Mouse (Mus musculus) heart, postnatal 0 days (tissue): ENCODE data around the gene Zc3h8. TPM values are rescaled to one million over a fixed set of nuclear protein-coding genes. Genes with fewer than 3 reads are reported as not detected.

Source experiments
- ATAC-seq: fragments of 200-750 bp; cut with Nextera tagmentation; 2 replicates; pipeline ENCODE4 v1.8.0; 2017; ENCODE audit warnings: low read depth, moderate number of reproducible peaks, moderate library complexity; ENCODE audit not compliant: insufficient read depth
- DNase-seq: peaks from one replicate; pipeline ENCODE4 v3.0.0-alpha.2; 2016; ENCODE audit warnings: low spot score
- H3K27ac ChIP-seq: fragments of 300-500 bp; sonication (generic); 2 replicates; pipeline ENCODE4 v1.5.1; 2014; ENCODE audit warnings: low read depth, mild to moderate bottlenecking
- H3K27me3 ChIP-seq: fragments of 300-500 bp; sonication (generic); 2 replicates; pipeline ENCODE4 v1.6.1; 2014; ENCODE audit warnings: low read length, mixed read lengths; ENCODE audit not compliant: control insufficient read depth, insufficient read depth
- H3K36me3 ChIP-seq: fragments of 300-500 bp; sonication (generic); replicated peaks from 2 replicates; pipeline ENCODE4 v1.6.1; 2014; ENCODE audit warnings: low read length, mixed read lengths; ENCODE audit not compliant: control insufficient read depth, insufficient read depth
- H3K4me1 ChIP-seq: fragments of 300-500 bp; sonication (generic); 2 replicates; pipeline ENCODE4 v1.6.1; 2014; ENCODE audit warnings: antibody characterized with exemption; ENCODE audit not compliant: control insufficient read depth, insufficient read depth
- H3K4me2 ChIP-seq: fragments of 300-500 bp; sonication (generic); 2 replicates; pipeline ENCODE4 v1.6.1; 2014; ENCODE audit warnings: low read depth, mild to moderate bottlenecking, low read length, moderate library complexity
- H3K4me3 ChIP-seq: fragments of 300-500 bp; sonication (generic); 2 replicates; pipeline ENCODE4 v1.5.1; 2014; ENCODE audit warnings: low read depth, low read length
- H3K9ac ChIP-seq: fragments of 300-500 bp; sonication (generic); replicated peaks from 2 replicates; pipeline ENCODE4 v1.6.1; 2014; ENCODE audit warnings: low read depth, low read length, mixed read lengths
- H3K9me3 ChIP-seq: fragments of 300-500 bp; sonication (generic); replicated peaks from 2 replicates; pipeline ENCODE4 v1.6.1; 2016; ENCODE audit warnings: low read length; ENCODE audit not compliant: control insufficient read depth
- CTCF ChIP-seq: IDR thresholded peaks from 2 replicates; pipeline ENCODE4 v1.5.1; 2016; ENCODE audit warnings: antibody characterized with exemption, control low read depth, low read depth
- EP300 ChIP-seq: IDR thresholded peaks from 2 replicates; pipeline ENCODE4 v1.6.1; 2016; ENCODE audit warnings: antibody characterized with exemption, low read depth
- WGBS: fragments of 180-500 bp; shearing (Covaris S2); extraction: QIAGEN DNeasy Blood & Tissue Kit; methylation state at CpG from one replicate; pipeline ENCODE4 v1.1.7; 2014; 5-methylcytosine and 5-hydroxymethylcytosine counted together
- polyA plus RNA-seq: library from polyadenylated mRNA; unstranded; fragments of >200 nt; fragmentation: Nextera tagmentation; extraction: Ambion mirVana; gene quantifications from 2 replicates; pipeline ENCODE4 v1.2.1, GENCODE M21; 2015
- total RNA-seq: library from RNA; depleted of rRNA; stranded (reverse); fragments of >200 nt; gene quantifications from 2 replicates; pipeline ENCODE4 v1.2.3, GENCODE M21; 2014; ENCODE audit warnings: low replicate concordance; rRNA removed

The Zc3h8 gene
- total RNA-seq (1.4 TPM in 1 of 2 replicates, not detected in the other), polyA plus RNA-seq (6.8 and 7.3 TPM in 2 replicates)

DNA sequence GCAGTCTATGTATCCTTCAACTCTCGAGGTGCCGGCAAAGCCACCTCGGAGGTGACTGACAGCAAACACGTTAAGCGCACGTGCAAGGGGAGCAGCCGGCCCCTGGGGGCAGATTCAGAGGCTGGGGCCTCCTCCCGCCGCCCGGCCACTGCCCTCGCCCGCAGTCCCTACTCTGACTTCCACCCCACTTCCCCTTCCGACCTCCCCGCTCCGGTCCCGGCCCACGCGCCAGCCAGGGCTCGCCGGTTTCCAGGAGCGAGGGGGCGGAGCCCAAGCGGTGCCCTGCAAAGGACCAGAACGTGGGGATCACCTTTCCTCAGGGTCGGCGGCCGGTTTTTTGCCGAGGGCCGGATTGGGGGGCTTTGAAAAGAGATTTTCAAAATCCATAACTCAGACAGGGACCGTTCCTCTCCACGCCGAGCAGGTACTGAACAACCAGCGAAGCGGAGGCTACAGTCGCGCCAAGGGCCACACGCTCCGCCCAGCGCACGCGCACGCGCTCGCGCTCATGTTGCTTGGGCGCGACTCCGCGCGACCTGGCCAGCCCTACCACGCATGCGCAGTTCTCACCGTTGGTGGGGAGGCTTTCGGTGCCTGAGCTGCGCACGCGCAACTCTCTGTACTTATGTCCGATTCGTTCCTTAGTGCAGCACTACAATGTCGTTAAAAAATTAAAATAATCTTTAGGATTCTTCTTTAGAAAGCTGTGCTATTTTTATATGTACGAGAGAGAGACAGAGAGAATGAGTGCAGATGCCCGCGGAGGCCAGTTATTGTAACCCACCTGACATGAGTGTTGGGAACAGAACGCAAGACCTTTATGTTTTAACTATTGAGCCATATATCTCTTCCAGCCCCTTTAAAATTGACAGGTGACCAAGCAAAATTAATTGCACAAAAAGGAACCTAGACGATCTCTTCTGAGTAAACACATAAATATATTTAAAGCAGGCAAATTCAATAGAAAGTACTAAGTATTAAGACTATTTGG is at the start of gene Zc3h8:
Zc3h8 (minus strand) TSS at position 540 of the 991 bp plus-strand sequence.
- H3K9me3 ChIP-seq = no peaks in the 10 kb centered on the region
- peak within 1 kb of the TSS; percentile 61 for H3K9ac ChIP-seq
- H3K4me1 ChIP-seq = 0 out of 2 replicates have a peak, but pooled peaks cover 6% of the 10 kb centered on the region
- ATAC-seq = peak; percentile 96
- H3K27ac ChIP-seq = peak within 1 kb of the TSS; percentile 81
- H3K4me3 ChIP-seq = peak within 1 kb of the TSS; percentile 85
- peak within 1 kb of the TSS; percentile 89 for H3K4me2 ChIP-seq
- 2% methylated on average over 64 of the region's 65 CpGs for WGBS
- DNase-seq = peak; percentile 97
- no peak for TF ChIP-seq EP300
- no peak for TF ChIP-seq CTCF
- no peaks in the 10 kb centered on the region for H3K27me3 ChIP-seq
- H3K36me3 ChIP-seq = peaks cover 2% of the 10 kb centered on the region; the same call in 1 of the 2 replicates

DNA sequence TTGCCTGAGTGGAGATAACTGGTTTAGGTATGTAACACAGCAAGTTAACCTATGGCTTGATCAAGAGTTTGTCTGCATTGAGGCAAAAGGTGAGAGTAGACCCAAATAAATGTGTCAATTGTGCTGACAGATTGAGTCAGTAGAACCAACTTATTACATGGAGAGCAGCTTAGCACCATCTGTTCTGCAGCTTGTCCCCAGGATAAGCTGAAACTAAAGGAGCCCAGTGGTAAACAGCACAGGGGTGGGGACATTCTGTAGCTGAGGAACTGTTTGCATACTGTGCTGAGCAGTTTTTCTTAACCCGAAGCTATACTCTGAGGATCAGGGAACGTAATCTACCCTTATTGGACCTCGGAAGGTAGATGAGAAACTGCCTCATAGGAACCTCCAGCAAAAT is 40.9 kb upstream of the Zc3h8 start:
- H3K9ac ChIP-seq = no peak overlapping the region
- WGBS = 81% methylated on average over 3 of the region's 3 CpGs
- H3K4me2 ChIP-seq = no peak overlapping the region
- DNase-seq (no peak), ATAC-seq (no peak)
- no peak overlapping the region for H3K27ac ChIP-seq
- H3K36me3 ChIP-seq = no peaks in the 10 kb centered on the region
- H3K4me3 ChIP-seq = no peak overlapping the region
- H3K4me1 ChIP-seq = no peaks in the 10 kb centered on the region
- no peaks in the 10 kb centered on the region for H3K27me3 ChIP-seq
- H3K9me3 ChIP-seq = no peaks in the 10 kb centered on the region
- TF ChIP-seq EP300 (no peak), CTCF (no peak)

- Histone ChIP-seq H3K9me3 (no peaks in the 10 kb centered on the region), H3K9ac (no peak overlapping the region), H3K4me3 (no peak overlapping the region), H3K36me3 (no peaks in the 10 kb centered on the region), H3K27ac (no peak overlapping the region), H3K27me3 (no peaks in the 10 kb centered on the region), H3K4me1 (0 out of 2 replicates have a peak, but pooled peaks cover 6% of the 10 kb centered on the region), H3K4me2 (no peak overlapping the region)
- DNase-seq = no peak
- no peak for TF ChIP-seq CTCF
- TF ChIP-seq EP300 = no peak
- 75% methylated on average over 4 of the region's 4 CpGs for WGBS
- no peak for ATAC-seq
Observed at GRCm38 (mm10) chr2:128975572-128975971, 31.7 kb upstream of the Zc3h8 start.

GRCm38 (mm10) chr2:128972301-128972700 is 28.4 kb upstream of the Zc3h8 start:
- no peak for DNase-seq
- Histone ChIP-seq H3K4me1 (0 out of 2 replicates have a peak, but pooled peaks cover 6% of the 10 kb centered on the region), H3K27me3 (no peaks in the 10 kb centered on the region), H3K9ac (no peak overlapping the region), H3K36me3 (no peaks in the 10 kb centered on the region), H3K27ac (no peak overlapping the region), H3K9me3 (no peaks in the 10 kb centered on the region), H3K4me2 (no peak overlapping the region), H3K4me3 (no peak overlapping the region)
- no peak for ATAC-seq
- no peak for TF ChIP-seq CTCF
- TF ChIP-seq EP300 = no peak

GRCm38 (mm10) chr2:128968475-128969083 is 24.7 kb upstream of the Zc3h8 start:
- H3K9ac ChIP-seq = no peak overlapping the region
- no peak for TF ChIP-seq EP300
- no peak for TF ChIP-seq CTCF

More at GRCm38 (mm10) chr2:128968475-128969083, 24.7 kb upstream of the Zc3h8 start:
- Histone ChIP-seq H3K4me2 (peak overlapping the region; percentile 61), H3K27me3 (no peaks in the 10 kb centered on the region), H3K36me3 (no peaks in the 10 kb centered on the region), H3K27ac (peak overlapping the region; percentile 100), H3K4me3 (peak overlapping the region; percentile 82), H3K4me1 (peaks cover 8% of the 10 kb centered on the region; the same call in 1 of the 2 replicates), H3K9me3 (no peaks in the 10 kb centered on the region)
- ATAC-seq (no peak), DNase-seq (no peak)
